Mouse (Mus musculus): Measurements from ENCODE around the gene Zfp329.
"Not testable (repeated sequence)": the region's sequence is repeated elsewhere in the genome, so short reads cannot be mapped to it uniquely, and the experiment has no call there.

Zfp329 gene

GRCm38 (mm10) chr7:12818521-12819295 lies at the start of gene Zfp329:
Zfp329 (minus strand) TSS chr7:12818858.
- peak; percentile 91 for DNase-seq

DNA sequence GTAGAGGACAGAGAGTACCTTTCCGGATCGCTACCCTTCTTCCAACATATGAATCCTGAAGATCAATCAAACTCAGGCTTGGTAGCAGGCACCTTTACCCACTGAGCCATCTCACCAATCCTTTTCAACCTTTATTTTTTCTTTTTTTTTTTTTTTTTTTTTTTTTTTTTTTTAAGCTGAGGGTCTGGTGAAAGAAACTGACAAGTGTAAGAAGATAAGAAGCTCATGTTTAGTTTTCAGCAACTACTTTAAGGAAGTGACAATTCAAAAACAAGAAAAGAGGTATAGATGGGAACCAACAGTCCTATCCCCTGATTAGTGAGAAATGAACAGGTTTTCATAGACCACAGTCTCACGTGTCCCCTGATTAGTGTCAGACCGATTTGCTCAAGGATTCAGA lies 17.1 kb upstream of the Zfp329 start:
- no peak for DNase-seq

DNA sequence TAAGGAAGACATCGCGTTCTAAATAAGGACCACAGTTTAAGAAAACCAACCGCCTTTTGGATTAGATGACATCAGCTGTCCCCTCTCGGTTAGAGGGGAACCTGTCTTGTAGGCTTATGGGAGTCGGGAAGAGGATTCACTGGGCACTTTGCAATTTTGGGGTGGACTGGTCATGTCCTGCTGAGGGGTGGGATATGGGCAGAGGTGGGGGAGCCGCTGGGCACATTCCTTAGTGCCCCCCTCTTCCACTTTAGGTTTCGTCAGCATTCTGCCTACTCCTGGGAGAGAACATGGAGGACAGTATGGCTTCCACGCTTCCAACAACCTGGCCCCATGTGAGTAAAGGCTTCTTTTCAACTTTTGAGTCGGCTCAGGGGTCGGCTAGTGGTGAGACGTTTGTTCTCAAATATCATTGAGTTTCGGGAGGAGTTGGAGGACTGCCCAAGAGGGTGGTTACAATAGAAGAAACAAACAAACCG lies 16.6 kb upstream of the Zfp329 start:
- DNase-seq: no peak

- peak; percentile 94 for DNase-seq
Observed at GRCm38 (mm10) chr7:12834162-12835120, 15.8 kb upstream of the Zfp329 start, which contains the start of gene Zfp110. Zfp110 (plus strand) TSS chr7:12834761.

GRCm38 (mm10) chr7:12815566-12815965 lies 3.1 kb downstream of the Zfp329 start:
- DNase-seq: no peak

DNA sequence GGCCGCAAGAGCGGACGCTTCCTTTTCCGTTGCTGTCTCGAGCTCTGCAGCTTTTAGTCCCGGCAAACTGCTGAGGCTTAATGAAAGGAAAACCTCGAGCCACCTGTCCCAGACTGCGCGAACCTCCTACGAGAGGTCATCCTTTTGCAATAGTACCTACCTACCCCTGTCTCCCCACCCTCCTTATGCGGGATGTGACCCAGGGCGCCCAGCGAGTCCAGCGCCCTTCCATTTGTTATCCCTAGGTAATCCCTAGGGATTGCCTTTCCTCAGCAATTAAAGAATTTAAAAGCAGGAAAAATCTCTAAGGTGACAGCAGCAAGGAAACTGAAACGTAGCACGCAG lies 15.0 kb downstream of the Zfp329 start:
- DNase-seq: no peak

GRCm38 (mm10) chr7:12802866-12803726 lies 15.6 kb downstream of the Zfp329 start, which contains the start of gene Zscan18:
Zscan18 (minus strand) TSS chr7:12803635.
- DNase-seq: peak; percentile 44

GRCm38 (mm10) chr7:12799554-12799953 lies 19.1 kb downstream of the Zfp329 start:
- no peak for DNase-seq

DNA sequence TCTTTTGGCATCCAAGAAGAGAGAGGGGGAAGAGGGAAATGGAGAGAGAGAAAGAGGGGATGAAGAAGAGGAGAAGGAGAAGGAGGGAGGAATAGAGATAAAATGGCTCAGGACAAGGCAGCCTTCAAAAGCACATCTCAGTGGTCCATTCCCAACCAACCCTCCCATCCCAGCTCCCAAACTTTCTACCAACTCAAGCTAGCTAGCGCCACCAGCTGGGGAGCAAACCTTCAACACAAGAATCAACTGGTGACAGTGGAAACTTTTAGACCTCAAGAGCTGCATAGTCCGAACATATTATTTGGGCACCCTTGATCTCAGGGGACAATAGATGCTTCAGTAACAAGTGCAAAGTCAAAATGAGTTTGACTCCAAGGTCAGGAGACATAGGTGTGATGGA lies 20.7 kb downstream of the Zfp329 start:
- no peak for DNase-seq

GRCm38 (mm10) chr7:12792624-12793023 lies 26.0 kb downstream of the Zfp329 start:
- not testable (repeated sequence) for DNase-seq

DNA sequence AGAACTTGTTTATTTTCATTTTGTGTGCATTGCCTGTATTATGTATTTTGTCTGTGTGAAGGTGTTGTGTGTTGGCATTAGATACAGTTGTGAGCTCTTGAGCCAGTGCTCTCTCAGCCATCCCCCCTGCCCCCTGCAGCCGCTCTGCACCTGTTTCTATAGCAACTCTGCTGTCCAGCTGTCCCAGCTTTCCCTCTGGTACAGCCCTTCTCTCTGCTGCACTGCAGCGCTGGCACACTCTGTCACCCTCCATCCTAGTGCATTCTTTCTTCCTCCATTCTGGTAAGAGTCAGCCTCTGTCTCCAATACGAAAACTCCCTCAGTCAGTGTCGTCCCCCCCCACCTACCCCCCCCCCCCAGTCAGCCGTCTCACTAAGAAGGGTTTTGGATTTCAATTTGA lies 30.6 kb downstream of the Zfp329 start:
- DNase-seq: no peak

GRCm38 (mm10) chr7:12787333-12787732 lies 31.3 kb downstream of the Zfp329 start:
- DNase-seq: no peak

GRCm38 (mm10) chr7:12780151-12780830 lies 38.4 kb downstream of the Zfp329 start:
- DNase-seq: peak; percentile 42

GRCm38 (mm10) chr7:12779782-12780150 lies 38.9 kb downstream of the Zfp329 start:
- DNase-seq: no peak

DNA sequence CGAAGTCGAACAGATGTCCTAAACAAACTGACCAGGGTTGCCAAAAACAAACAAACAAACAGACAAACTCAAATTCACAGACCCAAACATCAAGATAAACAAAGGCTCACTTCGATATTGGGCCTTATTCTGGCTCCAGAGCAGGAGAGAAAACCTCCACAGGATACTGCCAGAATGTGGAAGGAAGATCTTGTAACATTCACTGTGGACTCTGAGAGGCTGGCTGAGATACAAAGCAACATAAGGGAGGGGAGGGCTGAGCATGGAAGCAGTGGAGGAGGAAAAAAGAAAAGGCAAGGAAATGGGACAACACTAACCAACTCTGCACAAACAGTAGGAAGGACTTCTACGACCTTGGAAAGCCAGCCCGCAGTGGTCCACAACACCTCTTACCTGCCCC lies 39.5 kb downstream of the Zfp329 start:
- no peak for DNase-seq

DNA sequence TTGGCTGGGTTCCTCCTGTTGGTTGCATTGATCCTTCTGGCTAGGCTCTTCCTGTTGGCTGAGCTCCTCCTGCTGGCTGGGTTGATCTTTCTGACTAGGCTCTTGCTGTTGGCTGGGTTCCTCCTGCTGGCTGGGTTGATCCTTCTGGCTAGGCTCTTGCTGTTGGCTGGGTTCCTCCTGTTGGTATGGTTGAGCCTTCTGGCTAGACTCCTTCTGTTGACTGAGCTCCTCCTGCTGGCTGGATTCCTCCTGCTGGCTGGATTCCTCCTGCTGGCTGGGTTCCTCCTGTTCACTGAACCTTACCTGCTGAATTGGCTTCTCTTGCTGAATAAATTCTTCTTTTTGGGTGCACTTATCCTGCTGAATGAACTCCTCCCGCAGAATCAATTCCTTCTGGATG lies 44.1 kb downstream of the Zfp329 start:
- DNase-seq: peak; percentile 75

GRCm38 (mm10) chr7:12774111-12774510 lies 44.5 kb downstream of the Zfp329 start:
- DNase-seq: no peak
